Mouse (Mus musculus): ENCODE results near the gene Aldh16a1. TPM values are rescaled to one million over a fixed set of nuclear protein-coding genes. Genes with fewer than 3 reads are reported as not detected.

Gene Aldh16a1
- 64.8 TPM for polyA plus RNA-seq (2017; shearing (Covaris generic))

GRCm38 (mm10) chr7:45154096-45154992, at the start of gene Aldh16a1, which contains the start of gene Pih1d1:
Aldh16a1 (minus strand) TSS chr7:45154584.
Pih1d1 (plus strand) TSS chr7:45154303.

DNA sequence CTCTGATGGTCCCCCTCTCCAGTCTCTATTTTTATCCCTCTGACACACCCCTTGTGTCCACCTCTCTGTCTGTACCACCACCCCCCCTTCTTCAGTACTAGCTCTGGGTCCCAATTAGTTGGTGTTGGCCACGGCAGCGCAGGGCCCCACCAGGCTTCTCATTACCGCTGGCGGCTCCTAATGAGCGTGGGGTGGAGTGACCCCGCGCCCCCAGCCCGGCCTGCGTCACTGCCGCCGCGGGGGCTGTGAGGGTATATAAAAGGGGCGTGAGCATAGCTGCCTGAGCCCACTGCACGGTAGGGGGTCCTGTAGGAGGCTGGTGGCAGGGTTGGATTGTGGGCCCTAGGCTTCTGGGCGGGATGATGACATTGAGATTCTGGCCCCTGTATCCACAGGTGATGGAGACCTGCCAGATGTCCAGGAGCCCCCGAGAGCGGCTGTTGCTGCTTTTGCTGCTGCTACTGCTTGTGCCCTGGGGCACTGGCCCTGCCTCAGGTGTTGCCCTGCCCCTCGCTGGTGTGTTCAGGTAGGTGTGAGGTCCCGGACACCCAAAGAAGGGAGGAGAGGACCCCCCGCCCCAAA, 26.6 kb upstream of the Aldh16a1 start, which contains the start of gene Pth2:
Pth2 (plus strand) TSS at position 100 of the 582 bp plus-strand sequence.

DNA sequence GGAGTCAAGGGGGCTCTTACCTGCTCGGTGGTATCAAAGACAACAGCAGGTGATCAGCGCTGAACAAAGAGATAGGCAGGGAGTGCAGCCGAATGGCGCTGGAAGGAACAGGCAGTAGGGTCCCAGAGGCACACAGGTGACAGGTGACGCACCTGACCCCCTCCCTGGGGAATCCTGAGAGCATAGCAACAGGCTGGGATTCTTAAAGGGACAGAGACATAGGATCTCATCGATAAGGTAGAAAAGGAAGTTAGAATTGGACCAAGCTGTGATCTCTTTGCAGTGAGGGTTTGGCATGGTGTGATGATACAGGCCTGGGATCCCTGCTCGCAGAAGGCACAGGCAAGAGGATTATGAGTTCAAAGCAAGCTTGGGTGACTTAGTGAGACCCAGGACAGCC, 25.1 kb upstream of the Aldh16a1 start, which contains the start of gene Gfy:
Gfy (minus strand) TSS at position 101 of the 400 bp plus-strand sequence.

DNA sequence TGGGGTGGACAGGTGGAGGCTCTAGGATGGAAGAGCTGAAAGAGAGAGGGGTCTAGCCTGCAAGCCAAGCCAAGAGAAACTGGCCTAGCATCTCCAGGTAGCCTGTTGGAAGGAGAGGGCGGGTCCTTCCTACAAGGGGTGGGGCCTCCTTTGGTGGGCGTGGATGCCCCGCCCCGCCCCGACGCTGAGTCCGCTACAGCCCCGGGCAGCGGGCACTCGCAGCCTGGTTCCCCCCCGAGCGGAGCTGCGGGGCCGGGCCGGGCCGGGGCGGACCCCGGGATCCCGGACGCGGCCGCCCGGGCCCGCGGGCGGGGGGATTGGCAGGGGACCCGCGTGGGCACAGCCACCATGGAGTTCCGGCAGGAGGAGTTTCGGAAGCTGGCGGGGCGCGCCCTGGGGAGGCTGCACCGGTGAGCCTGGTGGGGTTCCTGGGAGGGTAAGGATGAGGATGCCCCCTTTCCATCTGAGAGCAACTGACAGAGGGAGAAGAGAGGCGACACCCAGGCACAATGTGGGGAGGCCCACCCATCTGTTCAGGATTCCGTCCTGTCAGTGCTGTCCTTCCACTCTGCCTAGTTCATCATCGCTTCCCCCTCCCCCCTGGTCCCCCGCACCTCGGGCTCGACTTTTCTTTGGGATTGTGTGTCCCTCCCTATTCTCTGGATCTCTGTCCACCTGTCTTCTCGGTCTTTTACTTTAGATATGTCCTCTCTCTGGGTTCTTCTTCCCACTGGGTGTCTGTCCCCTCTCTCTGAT, 9.5 kb upstream of the Aldh16a1 start, which contains the start of gene Slc17a7:
Slc17a7 (plus strand) TSS at position 215 of the 756 bp plus-strand sequence.

DNA sequence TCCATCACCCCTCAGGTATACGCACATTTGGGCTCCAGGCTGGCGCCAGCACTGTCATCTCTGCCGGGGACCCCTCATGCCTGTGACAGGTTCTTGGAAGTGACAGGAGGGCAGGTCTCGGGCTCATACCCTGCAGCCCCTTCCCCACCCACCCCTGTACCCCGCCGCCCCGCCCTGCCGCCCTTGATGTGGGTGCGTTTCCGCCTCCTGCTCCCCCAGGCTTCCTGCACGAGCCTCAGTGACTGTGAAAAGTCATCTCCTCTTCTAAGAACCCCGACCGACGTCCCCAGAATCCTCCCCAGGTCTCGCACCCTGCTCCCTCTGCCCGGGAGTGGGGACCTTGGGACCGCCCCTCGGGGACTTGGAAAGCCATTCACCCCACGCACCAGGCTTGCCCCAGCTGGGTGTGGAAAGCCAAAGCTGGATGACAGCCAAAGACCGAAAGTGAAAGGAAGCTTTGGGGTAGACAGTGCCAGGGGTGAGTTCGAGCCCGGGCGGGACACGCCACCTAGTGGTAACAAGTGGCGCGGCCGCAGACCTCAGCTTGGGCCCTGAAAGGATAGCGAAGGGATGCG, 18.3 kb downstream of the Aldh16a1 start, which contains the start of the genes Gm45713 and Flt3l:
Gm45713 (minus strand) TSS at position 239 of the 575 bp plus-strand sequence.
Flt3l (minus strand) TSS at position 440 of the 575 bp plus-strand sequence.

DNA sequence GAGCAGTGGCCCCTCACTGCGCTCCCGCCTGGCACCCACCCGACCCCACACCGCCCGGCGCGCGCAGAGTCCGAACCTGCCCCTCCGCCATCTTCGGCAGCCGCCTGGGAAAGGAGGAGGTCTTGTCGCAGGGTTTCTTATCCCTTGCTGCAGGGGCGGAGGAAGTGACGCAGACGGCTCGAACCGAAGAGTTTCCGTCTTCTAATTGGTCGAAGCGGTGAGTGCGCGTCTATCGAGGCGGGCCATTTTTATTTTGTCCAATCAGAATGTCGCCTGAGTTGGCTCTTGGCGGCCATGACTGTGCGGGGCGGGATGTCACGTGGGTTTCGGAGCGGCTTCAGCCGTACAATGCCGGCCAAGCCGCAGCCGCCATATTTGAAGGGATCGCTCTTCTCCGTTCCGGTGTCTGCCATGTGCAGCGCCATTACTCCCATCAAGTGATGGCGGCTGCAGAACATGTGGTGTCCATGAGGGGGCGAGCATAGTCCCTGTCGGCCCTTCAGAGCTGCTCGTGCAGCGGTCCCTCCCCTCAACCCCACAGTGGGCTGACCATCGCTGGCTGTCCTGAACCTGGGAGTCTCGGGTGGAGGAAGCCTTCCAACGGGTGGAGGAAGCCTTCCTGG, 25.6 kb downstream of the Aldh16a1 start, which contains the start of gene Rpl13a:
Rpl13a (minus strand) TSS at position 138 of the 623 bp plus-strand sequence.

DNA sequence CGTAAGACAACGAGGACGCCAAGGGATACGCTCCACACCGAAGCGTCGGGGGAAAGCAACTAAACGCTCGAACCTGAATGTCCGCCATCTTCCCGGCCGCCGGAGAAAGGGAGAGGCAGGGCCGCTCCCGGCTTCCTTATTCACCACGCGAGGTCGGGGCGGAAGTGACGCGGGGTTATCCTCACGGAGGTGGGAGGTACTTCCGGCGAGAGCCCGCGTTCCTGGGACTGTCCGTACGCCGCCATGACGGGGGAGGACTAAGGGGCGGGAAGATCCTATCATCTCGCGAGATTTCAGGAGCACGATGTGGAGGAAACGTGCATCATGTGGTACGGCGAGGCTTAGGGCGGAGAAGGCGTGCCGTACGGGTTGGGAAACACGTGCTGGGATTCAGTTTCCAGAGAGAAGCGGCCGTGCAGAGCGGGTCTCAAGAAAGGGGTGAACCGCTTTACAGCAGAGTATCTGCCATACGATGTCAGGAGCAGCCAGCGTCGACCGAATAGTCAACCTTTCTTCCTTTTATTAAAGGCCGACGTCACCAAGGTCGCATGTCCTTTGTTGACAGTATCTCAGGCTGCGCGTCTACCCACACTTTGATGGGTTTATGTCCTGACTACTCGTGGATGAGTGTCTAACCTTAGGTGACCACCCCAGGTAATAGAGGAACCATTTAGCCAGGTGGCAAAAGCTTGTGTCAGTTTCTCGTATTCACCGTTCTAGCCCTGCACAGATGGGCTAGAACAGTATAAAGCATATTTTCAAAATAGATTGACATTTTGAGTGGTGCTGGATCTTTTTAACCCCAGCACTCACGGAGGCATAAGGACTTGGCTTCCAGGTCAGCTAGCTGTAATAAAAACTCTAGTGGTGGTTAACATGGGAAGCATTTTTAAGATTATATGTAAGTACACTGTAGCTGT, 29.9 kb downstream of the Aldh16a1 start, which contains the start of gene Rps11:
Rps11 (minus strand) TSS at position 216 of the 920 bp plus-strand sequence.

DNA sequence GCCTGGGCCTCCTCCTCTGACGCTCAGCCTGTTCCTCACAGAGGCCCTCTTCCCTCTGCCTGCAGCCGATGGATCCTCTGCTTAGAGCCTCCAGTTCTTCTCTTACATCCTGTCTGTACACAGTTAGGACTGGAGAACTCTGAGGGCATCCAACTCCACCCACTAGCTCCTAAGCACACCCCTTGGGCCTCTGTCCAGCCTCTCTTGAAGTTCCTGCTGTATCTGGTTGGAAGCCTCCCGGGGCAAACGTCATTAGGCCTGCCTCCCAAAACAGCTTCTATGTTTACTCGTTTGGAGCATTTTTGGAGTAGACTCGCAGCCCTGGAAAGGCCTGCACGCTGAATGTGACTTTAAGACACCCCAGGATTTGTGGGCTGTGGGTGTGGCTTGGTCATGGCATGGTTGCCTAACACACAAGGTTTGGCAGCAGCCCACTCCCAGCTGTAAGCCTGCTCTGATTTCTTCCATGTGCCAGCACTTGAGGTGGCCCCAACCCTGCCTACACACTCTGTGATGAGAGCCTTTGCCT, 50.7 kb downstream of the Aldh16a1 start, which contains the start of gene Fcgrt:
Fcgrt (minus strand) TSS at position 200 of the 529 bp plus-strand sequence.

DNA sequence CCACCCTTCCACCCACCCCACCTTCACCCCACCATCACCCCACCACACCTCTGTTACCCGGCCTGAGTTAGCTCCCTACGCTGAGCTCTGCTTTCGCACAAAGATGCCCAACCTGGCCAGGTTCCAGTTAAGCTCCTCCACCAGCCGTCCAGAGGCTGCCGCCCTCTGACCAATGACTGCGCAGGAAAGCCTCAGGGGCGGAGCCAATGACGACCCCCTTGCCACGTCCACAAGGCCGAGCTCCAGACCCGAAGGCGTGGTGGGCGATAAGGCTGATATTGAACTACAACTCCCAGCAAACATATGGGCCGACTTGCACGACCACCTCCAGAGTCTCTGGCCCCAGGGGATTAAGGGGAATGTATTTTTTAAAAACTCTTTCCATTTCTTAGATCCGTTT, 62.3 kb downstream of the Aldh16a1 start, which contains the start of gene Rcn3:
Rcn3 (minus strand) TSS at position 174 of the 400 bp plus-strand sequence.

Other genes starting within 250 kb of the Aldh16a1 start
- 33.7 TPM for gene Ap2a1, start 225.1 kb downstream of the Aldh16a1 start, polyA plus RNA-seq (2017; shearing (Covaris generic))
- not detected for gene Tsks, start 211.4 kb downstream of the Aldh16a1 start, polyA plus RNA-seq (2017; shearing (Covaris generic))
- gene Cpt1c, start 179.7 kb downstream of the Aldh16a1 start, polyA plus RNA-seq (2017; shearing (Covaris generic)), result 0.42 TPM
- gene Prmt1, start 168.0 kb downstream of the Aldh16a1 start, polyA plus RNA-seq (2017; shearing (Covaris generic)), result 182 TPM
- gene Irf3, start 156.9 kb downstream of the Aldh16a1 start, polyA plus RNA-seq (2017; shearing (Covaris generic)), result 257 TPM
- 32.8 TPM for gene Bcl2l12, start 155.9 kb downstream of the Aldh16a1 start, polyA plus RNA-seq (2017; shearing (Covaris generic))
- gene Scaf1, start 138.2 kb downstream of the Aldh16a1 start, polyA plus RNA-seq (2017; shearing (Covaris generic)), result 30.0 TPM
- gene Rras, start 136.6 kb downstream of the Aldh16a1 start, polyA plus RNA-seq (2017; shearing (Covaris generic)), result 8.7 TPM
- 4.7 TPM for gene Prr12, start 101.7 kb downstream of the Aldh16a1 start, polyA plus RNA-seq (2017; shearing (Covaris generic))
- 126 TPM for gene Nosip, start 92.2 kb downstream of the Aldh16a1 start, polyA plus RNA-seq (2017; shearing (Covaris generic))
- 3.9 TPM for gene Prrg2, start 91.9 kb downstream of the Aldh16a1 start, polyA plus RNA-seq (2017; shearing (Covaris generic))
- gene Rcn3, start 62.4 kb downstream of the Aldh16a1 start, polyA plus RNA-seq (2017; shearing (Covaris generic)), result 124 TPM
- gene Fcgrt, start 50.7 kb downstream of the Aldh16a1 start, polyA plus RNA-seq (2017; shearing (Covaris generic)), result 6.3 TPM
- gene Rps11, start 30.1 kb downstream of the Aldh16a1 start, polyA plus RNA-seq (2017; shearing (Covaris generic)), result 3,104 TPM
- 2,649 TPM for gene Rpl13a, start 25.8 kb downstream of the Aldh16a1 start, polyA plus RNA-seq (2017; shearing (Covaris generic))
- gene Gm45713, start 18.4 kb downstream of the Aldh16a1 start, polyA plus RNA-seq (2017; shearing (Covaris generic)), result not detected
- 220 TPM for gene Flt3l, start 18.2 kb downstream of the Aldh16a1 start, polyA plus RNA-seq (2017; shearing (Covaris generic))
- gene Pih1d1, start 281 bp downstream of the Aldh16a1 start, polyA plus RNA-seq (2017; shearing (Covaris generic)), result 55.1 TPM
- gene Slc17a7, start 9.4 kb upstream of the Aldh16a1 start, polyA plus RNA-seq (2017; shearing (Covaris generic)), result not detected
- gene Gfy, start 25.0 kb upstream of the Aldh16a1 start, polyA plus RNA-seq (2017; shearing (Covaris generic)), result not detected
- gene Pth2, start 26.4 kb upstream of the Aldh16a1 start, polyA plus RNA-seq (2017; shearing (Covaris generic)), result not detected
- gene Ccdc155, start 50.3 kb upstream of the Aldh16a1 start, polyA plus RNA-seq (2017; shearing (Covaris generic)), result 0.12 TPM
- gene Dkkl1, start 57.6 kb upstream of the Aldh16a1 start, polyA plus RNA-seq (2017; shearing (Covaris generic)), result 16.3 TPM
- 3.0 TPM for gene Tead2, start 61.2 kb upstream of the Aldh16a1 start, polyA plus RNA-seq (2017; shearing (Covaris generic))
- gene Cd37, start 84.5 kb upstream of the Aldh16a1 start, polyA plus RNA-seq (2017; shearing (Covaris generic)), result 641 TPM
- not detected for gene Slc6a16, start 86.5 kb upstream of the Aldh16a1 start, polyA plus RNA-seq (2017; shearing (Covaris generic))
- not detected for gene Slc6a21, start 122.9 kb upstream of the Aldh16a1 start, polyA plus RNA-seq (2017; shearing (Covaris generic))
- gene Trpm4, start 179.2 kb upstream of the Aldh16a1 start, polyA plus RNA-seq (2017; shearing (Covaris generic)), result 11.7 TPM
- gene Hrc, start 180.7 kb upstream of the Aldh16a1 start, polyA plus RNA-seq (2017; shearing (Covaris generic)), result not detected
- 0.12 TPM for gene Ppfia3, start 212.4 kb upstream of the Aldh16a1 start, polyA plus RNA-seq (2017; shearing (Covaris generic))
- 0.89 TPM for gene Lin7b, start 216.0 kb upstream of the Aldh16a1 start, polyA plus RNA-seq (2017; shearing (Covaris generic))
- gene Snrnp70, start 241.2 kb upstream of the Aldh16a1 start, polyA plus RNA-seq (2017; shearing (Covaris generic)), result 263 TPM